Mouse (Mus musculus) midbrain, embryonic 15.5 days (tissue): ENCODE data around the gene Znrf3. TPM values are rescaled to one million over a fixed set of nuclear protein-coding genes. Genes with fewer than 3 reads are reported as not detected.

Experiments
- ATAC-seq: fragments of 200-750 bp; cut with Nextera tagmentation; replicated peaks from 2 replicates; pipeline ENCODE4 v1.8.0; 2017; ENCODE audit warnings: moderate TSS enrichment
- H3K27ac ChIP-seq: fragments of 300-500 bp; sonication (generic); 2 replicates; pipeline ENCODE4 v1.5.1; 2015; ENCODE audit warnings: mild to moderate bottlenecking, inconsistent platforms
- H3K27me3 ChIP-seq: fragments of 300-500 bp; sonication (generic); replicated peaks from 2 replicates; pipeline ENCODE4 v1.6.1; 2015; ENCODE audit warnings: inconsistent platforms
- H3K36me3 ChIP-seq: fragments of 300-500 bp; sonication (generic); replicated peaks from 2 replicates; pipeline ENCODE4 v1.6.1; 2015; ENCODE audit warnings: inconsistent platforms
- H3K4me1 ChIP-seq: fragments of 300-500 bp; sonication (generic); 2 replicates; pipeline ENCODE4 v1.6.1; 2015; ENCODE audit warnings: inconsistent platforms
- H3K4me2 ChIP-seq: fragments of 300-500 bp; sonication (generic); 2 replicates; pipeline ENCODE4 v1.6.1; 2015; ENCODE audit warnings: inconsistent platforms, mild to moderate bottlenecking, moderate library complexity
- H3K4me3 ChIP-seq: fragments of 300-500 bp; sonication (generic); 2 replicates; pipeline ENCODE4 v1.5.1; 2015; ENCODE audit warnings: mild to moderate bottlenecking, inconsistent platforms
- H3K9ac ChIP-seq: fragments of 300-500 bp; sonication (generic); 2 replicates; pipeline ENCODE4 v1.6.1; 2015; ENCODE audit warnings: mild to moderate bottlenecking, inconsistent platforms
- H3K9me3 ChIP-seq: fragments of 300-500 bp; sonication (generic); 2 replicates; pipeline ENCODE4 v1.6.1; 2016; ENCODE audit warnings: inconsistent platforms
- WGBS: fragments of 180-500 bp; shearing (Covaris S2); methylation state at CpG from one replicate; pipeline ENCODE4 v1.1.7; 2015; ENCODE audit warnings: mixed read lengths; 5-methylcytosine and 5-hydroxymethylcytosine counted together
- polyA plus RNA-seq: library from polyadenylated mRNA; unstranded; fragments of >200 nt; fragmentation: Nextera tagmentation; extraction: Ambion mirVana; gene quantifications from 2 replicates; pipeline ENCODE4 v1.2.1, GENCODE M21; 2015

Gene Znrf3
- polyA plus RNA-seq, 1 experiment from 2014 or later, result 7.1 TPM

GRCm38 (mm10) chr11:5271274-5272065, 173.2 kb downstream of the Znrf3 start:
- H3K9ac ChIP-seq, result no peak overlapping the region
- 57% methylated on average over 9 of the region's 9 CpGs for WGBS
- H3K4me1 ChIP-seq, result peaks cover 11% of the 10 kb centered on the region; the same call in 1 of the 2 replicates
- no peak for ATAC-seq
- H3K36me3 ChIP-seq, result no peaks in the 10 kb centered on the region
- H3K27me3 ChIP-seq, result no peaks in the 10 kb centered on the region
- H3K4me2 ChIP-seq, result no peak overlapping the region
- H3K27ac ChIP-seq, result peak overlapping the region; percentile 65
- no peaks in the 10 kb centered on the region for H3K9me3 ChIP-seq
- H3K4me3 ChIP-seq, result no peak overlapping the region

DNA sequence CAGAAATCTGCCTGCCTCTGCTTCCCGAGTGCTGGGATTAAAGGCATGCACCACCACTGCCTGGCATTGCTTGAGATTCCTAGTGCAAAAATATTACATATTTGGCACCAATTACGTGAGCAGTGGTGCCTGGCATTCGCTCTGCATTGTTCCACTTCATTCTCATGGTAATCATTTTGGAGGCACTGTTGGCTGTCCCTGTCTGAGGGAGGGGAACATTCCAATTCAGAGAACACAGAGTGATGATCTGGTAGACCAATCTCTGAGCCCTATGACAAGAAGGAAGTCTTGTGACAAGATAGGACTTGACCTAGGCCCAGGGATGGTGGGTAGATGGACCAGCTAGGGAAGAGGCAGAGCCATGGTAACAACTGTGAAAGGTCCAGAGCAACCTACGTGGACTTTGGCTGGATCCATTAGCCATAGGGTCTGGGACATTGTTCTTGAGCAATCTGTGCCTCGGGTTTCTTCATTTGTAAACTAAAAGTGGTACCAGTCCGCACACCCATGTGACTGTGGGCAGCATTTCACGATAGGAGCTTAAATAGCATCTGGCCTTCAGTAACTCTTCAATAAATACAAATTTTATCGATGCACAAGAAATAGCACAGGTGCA, 174.7 kb downstream of the Znrf3 start:
- 85% methylated on average over 8 of the region's 8 CpGs for whole genome bisulfite sequencing
- peaks cover 11% of the 10 kb centered on the region; the same call in 1 of the 2 replicates for H3K4me1 ChIP-seq
- H3K36me3 ChIP-seq, result no peaks in the 10 kb centered on the region
- no peaks in the 10 kb centered on the region for H3K27me3 ChIP-seq
- H3K4me3 ChIP-seq, result no peak overlapping the region
- no peak overlapping the region for H3K9ac ChIP-seq
- no peaks in the 10 kb centered on the region for H3K9me3 ChIP-seq
- ATAC-seq, result no peak
- H3K4me2 ChIP-seq, result no peak overlapping the region
- no peak overlapping the region for H3K27ac ChIP-seq

- Histone ChIP-seq H3K27me3 (0 out of 2 replicates have a peak, but pooled peaks cover 3% of the 10 kb centered on the region), H3K4me3 (no peak overlapping the region), H3K4me2 (no peak overlapping the region), H3K4me1 (peaks cover 3% of the 10 kb centered on the region; the same call in 1 of the 2 replicates), H3K36me3 (no peaks in the 10 kb centered on the region), H3K27ac (no peak overlapping the region), H3K9me3 (no peaks in the 10 kb centered on the region), H3K9ac (no peak overlapping the region)
- no peak for ATAC-seq
- WGBS, result 84% methylated on average over 8 of the region's 8 CpGs
Measured at GRCm38 (mm10) chr11:5265764-5266163, 178.9 kb downstream of the Znrf3 start.

GRCm38 (mm10) chr11:5263078-5263730, 181.4 kb downstream of the Znrf3 start:
- H3K36me3 ChIP-seq, result no peaks in the 10 kb centered on the region
- H3K4me1 ChIP-seq, result peaks cover 8% of the 10 kb centered on the region; the same call in 1 of the 2 replicates
- H3K4me2 ChIP-seq, result no peak overlapping the region
- no peak overlapping the region for H3K9ac ChIP-seq
- H3K9me3 ChIP-seq, result no peaks in the 10 kb centered on the region
- no peak for ATAC-seq
- WGBS, result 56% methylated on average over 26 of the region's 26 CpGs
- H3K27me3 ChIP-seq, result 0 out of 2 replicates have a peak, but pooled peaks cover 3% of the 10 kb centered on the region
- no peak overlapping the region for H3K27ac ChIP-seq
- H3K4me3 ChIP-seq, result no peak overlapping the region

DNA sequence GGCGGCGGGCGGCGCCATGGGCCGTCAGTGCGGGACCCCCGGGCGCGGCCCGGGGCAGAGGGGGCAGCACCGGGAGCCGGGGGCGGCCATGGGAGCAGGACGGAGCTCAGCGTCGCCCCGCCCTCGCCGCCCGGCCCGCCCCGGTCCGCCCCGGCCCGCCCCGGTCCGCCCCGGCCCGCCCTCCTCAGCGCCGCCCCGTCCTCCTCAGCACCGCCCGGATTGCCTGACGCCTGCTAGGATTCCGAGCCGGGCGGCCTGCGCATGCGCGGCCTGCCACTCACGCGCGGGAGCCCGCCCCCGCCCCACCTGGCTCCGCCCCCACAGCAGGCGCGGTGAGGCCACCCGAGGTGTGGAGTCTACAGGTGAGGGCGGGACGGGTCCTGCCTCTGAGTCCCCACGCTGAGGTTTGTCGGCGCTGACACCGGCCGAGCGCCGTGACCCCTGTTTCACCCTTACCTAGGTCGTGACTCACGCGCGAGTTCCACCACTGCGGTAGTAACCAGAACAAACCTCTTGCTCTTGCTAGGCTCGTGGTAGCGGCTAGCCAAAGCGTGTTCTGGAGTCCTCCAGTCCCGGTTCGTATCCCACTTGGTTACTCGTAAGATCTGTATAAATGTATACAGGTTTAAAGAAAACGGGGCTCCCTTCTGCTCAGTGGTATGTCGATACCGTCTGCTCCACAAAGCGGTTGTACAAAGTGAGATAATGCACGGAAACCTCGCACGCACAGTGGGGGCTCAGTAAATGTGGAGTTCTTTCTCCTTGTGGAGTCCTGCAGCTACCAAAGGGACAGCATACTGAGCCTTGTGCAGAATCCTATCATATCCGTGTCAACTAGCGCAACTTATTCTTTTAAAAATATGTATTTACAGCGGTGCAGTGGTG, 182.9 kb downstream of the Znrf3 start, which contains the start of gene Kremen1:
Gene Kremen1 (minus strand): TSS at position 51 of the 885 bp plus-strand sequence.
- Histone ChIP-seq H3K27ac (0 out of 2 replicates have a peak within 1 kb of the TSS, but pooled peaks have one; percentile 21), H3K4me2 (peak within 1 kb of the TSS; percentile 79), H3K4me3 (peak within 1 kb of the TSS; percentile 90), H3K9me3 (no peaks in the 10 kb centered on the region), H3K9ac (peak within 1 kb of the TSS; percentile 56), H3K36me3 (no peaks in the 10 kb centered on the region), H3K27me3 (0 out of 2 replicates have a peak, but pooled peaks cover 3% of the 10 kb centered on the region), H3K4me1 (peaks cover 9% of the 10 kb centered on the region)
- WGBS, result 3% methylated on average over 63 of the region's 80 CpGs
- ATAC-seq, result peak; percentile 97

- ATAC-seq, result peak; percentile 45
- H3K27ac ChIP-seq, result 0 out of 2 replicates have a peak overlapping the region, but pooled peaks have one; percentile 21
Measured at GRCm38 (mm10) chr11:5260942-5261459, 183.6 kb downstream of the Znrf3 start.

GRCm38 (mm10) chr11:5259944-5260598, 184.6 kb downstream of the Znrf3 start:
- Histone ChIP-seq H3K4me3 (0 out of 2 replicates have a peak overlapping the region, but pooled peaks have one; percentile 90), H3K4me2 (peak overlapping the region; percentile 79; the same call in 1 of the 2 replicates), H3K9me3 (no peaks in the 10 kb centered on the region), H3K4me1 (peaks cover 20% of the 10 kb centered on the region), H3K27me3 (0 out of 2 replicates have a peak, but pooled peaks cover 3% of the 10 kb centered on the region), H3K36me3 (no peaks in the 10 kb centered on the region), H3K27ac (no peak overlapping the region), H3K9ac (no peak overlapping the region)
- no peak for ATAC-seq
- 60% methylated on average over 10 of the region's 10 CpGs for WGBS

More at GRCm38 (mm10) chr11:5260942-5261459, 183.6 kb downstream of the Znrf3 start:
- Histone ChIP-seq H3K4me3 (peak overlapping the region; percentile 90), H3K9ac (peak overlapping the region; percentile 56), H3K4me2 (peak overlapping the region; percentile 79), H3K27me3 (0 out of 2 replicates have a peak, but pooled peaks cover 3% of the 10 kb centered on the region), H3K36me3 (no peaks in the 10 kb centered on the region), H3K9me3 (no peaks in the 10 kb centered on the region), H3K4me1 (peaks cover 15% of the 10 kb centered on the region)
- WGBS, result under 1% methylated on average over 39 of the region's 42 CpGs

- Histone ChIP-seq H3K36me3 (no peaks in the 10 kb centered on the region), H3K27me3 (0 out of 2 replicates have a peak, but pooled peaks cover under 1% of the 10 kb centered on the region), H3K27ac (no peak overlapping the region), H3K9me3 (no peaks in the 10 kb centered on the region), H3K4me2 (no peak overlapping the region), H3K4me1 (peaks cover 20% of the 10 kb centered on the region), H3K4me3 (no peak overlapping the region), H3K9ac (no peak overlapping the region)
- WGBS, result 95% methylated on average over 6 of the region's 6 CpGs
- ATAC-seq, result no peak
Measured at GRCm38 (mm10) chr11:5258036-5258435, 186.6 kb downstream of the Znrf3 start.

- 83% methylated on average over 13 of the region's 13 CpGs for WGBS
- no peaks in the 10 kb centered on the region for H3K9me3 ChIP-seq
- no peak overlapping the region for H3K4me2 ChIP-seq
- no peak overlapping the region for H3K27ac ChIP-seq
- H3K4me3 ChIP-seq, result no peak overlapping the region
- no peak overlapping the region for H3K9ac ChIP-seq
- ATAC-seq, result no peak
- no peaks in the 10 kb centered on the region for H3K36me3 ChIP-seq
- peaks cover 20% of the 10 kb centered on the region for H3K4me1 ChIP-seq
- no peaks in the 10 kb centered on the region for H3K27me3 ChIP-seq
Measured at GRCm38 (mm10) chr11:5257151-5257862, 187.3 kb downstream of the Znrf3 start.

DNA sequence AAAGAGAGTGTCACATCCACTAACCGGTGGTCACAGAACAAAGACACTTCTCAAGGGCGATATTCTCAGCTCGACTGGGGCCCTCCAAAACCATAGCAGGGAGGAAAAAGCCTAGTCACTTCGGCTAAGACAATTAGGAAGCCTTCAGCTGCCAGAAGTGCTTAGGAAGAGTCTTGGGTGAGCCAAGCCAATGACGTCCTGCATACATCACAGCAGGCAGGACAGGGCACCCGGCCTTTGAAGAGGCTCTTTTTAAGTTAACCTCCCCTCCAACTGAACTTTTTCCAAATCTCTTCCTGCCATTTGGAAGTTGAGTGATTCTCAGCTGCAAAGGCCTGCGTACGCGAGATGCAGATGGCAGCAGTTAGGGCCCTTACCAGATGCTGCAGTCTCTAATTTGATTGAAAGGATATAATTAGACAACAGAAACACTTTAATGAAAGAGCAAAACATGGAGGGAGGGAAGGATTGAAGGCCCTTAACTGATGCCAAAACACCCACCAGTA, 189.1 kb downstream of the Znrf3 start:
- no peak for ATAC-seq
- 32% methylated on average over 9 of the region's 9 CpGs for WGBS
- H3K27ac ChIP-seq, result peak overlapping the region; percentile 25; the same call in 1 of the 2 replicates

More for the DNA sequence above, 189.1 kb downstream of the Znrf3 start:
- Histone ChIP-seq H3K36me3 (no peaks in the 10 kb centered on the region), H3K27me3 (no peaks in the 10 kb centered on the region), H3K9ac (no peak overlapping the region), H3K4me1 (peaks cover 16% of the 10 kb centered on the region), H3K4me2 (no peak overlapping the region), H3K9me3 (no peaks in the 10 kb centered on the region), H3K4me3 (no peak overlapping the region)
